Mouse (Mus musculus) thymus, adult 2 months (tissue): ENCODE results near the gene Setd6. TPM values are rescaled to one million over a fixed set of nuclear protein-coding genes. Genes with fewer than 3 reads are reported as not detected.

Experiments
- DNase-seq: peaks from one replicate; pipeline ENCODE4 v3.0.0; 2021
- H3K27ac ChIP-seq: fragments of 200-500 bp; 2 replicates; pipeline ENCODE4 v1.5.1; 2012; ENCODE audit warnings: low read length, control low read depth; ENCODE audit not compliant: control insufficient read depth, insufficient read depth
- H3K27me3 ChIP-seq: fragments of 200-500 bp; 2 replicates; pipeline ENCODE4 v1.6.1; 2012; ENCODE audit warnings: mild to moderate bottlenecking, low read length, moderate library complexity, mixed read lengths; ENCODE audit not compliant: control insufficient read depth, insufficient read depth
- H3K36me3 ChIP-seq: fragments of 200-500 bp; 2 replicates; pipeline ENCODE4 v1.6.1; 2012; ENCODE audit warnings: mild to moderate bottlenecking, low read length, moderate library complexity; ENCODE audit not compliant: control insufficient read depth, insufficient read depth
- H3K4me1 ChIP-seq: fragments of 200-500 bp; replicated peaks from 2 replicates; pipeline ENCODE4 v1.6.1; 2012; ENCODE audit warnings: low read length; ENCODE audit not compliant: control insufficient read depth, insufficient read depth
- H3K4me3 ChIP-seq: fragments of 200-500 bp; 2 replicates; pipeline ENCODE4 v1.5.1; 2012; ENCODE audit warnings: mild to moderate bottlenecking, low read length, control low read depth, moderate library complexity; ENCODE audit not compliant: control insufficient read depth, insufficient read depth
- CTCF ChIP-seq: fragments of 200-500 bp; IDR thresholded peaks from 2 replicates; pipeline ENCODE4 v1.5.1; 2012; ENCODE audit warnings: mild to moderate bottlenecking, control low read depth, low read length, moderate library complexity, borderline replicate concordance; ENCODE audit not compliant: control insufficient read depth, poor library complexity, insufficient read depth; ENCODE audit errors: extremely low read depth
- POLR2A ChIP-seq: fragments of 200-500 bp; IDR thresholded peaks from 2 replicates; pipeline ENCODE4 v1.6.1; 2012; ENCODE audit warnings: mild to moderate bottlenecking, low read length, control low read depth, moderate library complexity; ENCODE audit not compliant: control insufficient read depth, poor library complexity, insufficient read depth; ENCODE audit errors: extremely low read depth
- WGBS: fragments of 180-500 bp; shearing (Covaris S2); methylation state at CpG from one replicate; pipeline ENCODE4 v1.1.7; 2018; 5-methylcytosine and 5-hydroxymethylcytosine counted together
- polyA plus RNA-seq: library from polyadenylated mRNA; depleted of rRNA; stranded (reverse); fragments of >200 nt; gene quantifications from 2 replicates; pipeline ENCODE4 v1.2.3, GENCODE M21; 2012; rRNA removed

Setd6 gene
- polyA plus RNA-seq = 12.5 and 13.5 TPM in 2 replicates

- Histone ChIP-seq H3K27me3 (no peaks in the 10 kb centered on the region), H3K36me3 (peaks cover 30% of the 10 kb centered on the region), H3K4me1 (peaks cover 8% of the 10 kb centered on the region), H3K27ac (no peak within 1 kb of the TSS), H3K4me3 (peak within 1 kb of the TSS; percentile 87)
- WGBS = 1% methylated on average over 79 of the region's 79 CpGs
- TF ChIP-seq CTCF (peak; percentile 11; the same call in 1 of the 2 replicates), POLR2A (peak; percentile 76; the same call in 1 of the 2 replicates)
- DNase-seq = peak; percentile 83
Measured at GRCm38 (mm10) chr8:95715676-95716531, at the start of gene Setd6. Gene Setd6, plus strand, starts transcription at chr8:95715881.

GRCm38 (mm10) chr8:95668163-95668958 is 47.3 kb upstream of the Setd6 start:
- H3K4me3 ChIP-seq = no peak overlapping the region
- 59% methylated on average over 8 of the region's 8 CpGs for WGBS
- H3K36me3 ChIP-seq = no peaks in the 10 kb centered on the region
- no peaks in the 10 kb centered on the region for H3K4me1 ChIP-seq
- TF ChIP-seq POLR2A (no peak), CTCF (no peak)
- no peak for DNase-seq
- H3K27me3 ChIP-seq = no peaks in the 10 kb centered on the region
- no peak overlapping the region for H3K27ac ChIP-seq

- no peak for DNase-seq
- Histone ChIP-seq H3K36me3 (no peaks in the 10 kb centered on the region), H3K27me3 (no peaks in the 10 kb centered on the region), H3K27ac (no peak overlapping the region), H3K4me3 (no peak overlapping the region), H3K4me1 (no peaks in the 10 kb centered on the region)
- 87% methylated on average over 2 of the region's 2 CpGs for WGBS
- no peak for TF ChIP-seq POLR2A
Measured at GRCm38 (mm10) chr8:95669967-95670366, 45.7 kb upstream of the Setd6 start.

DNA sequence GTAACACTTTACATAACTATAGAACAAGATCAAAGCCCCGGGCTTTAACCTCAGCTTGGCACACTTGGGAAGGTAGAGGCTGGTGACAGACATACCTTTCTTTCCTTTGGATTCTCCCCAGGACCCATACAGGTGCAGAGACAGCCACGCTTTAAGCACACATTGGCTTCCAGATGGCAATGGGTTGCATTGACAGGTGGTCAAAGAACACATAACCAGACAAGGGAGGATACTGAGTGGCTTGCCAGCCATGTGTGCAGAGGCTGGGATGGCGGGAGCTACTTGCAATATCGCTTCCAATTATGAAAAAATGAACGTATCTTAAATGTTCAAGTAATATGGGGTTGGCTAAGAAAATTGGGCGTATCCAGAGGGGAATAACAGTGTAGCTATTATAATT is 43.8 kb upstream of the Setd6 start:
- no peak overlapping the region for H3K4me3 ChIP-seq
- no peaks in the 10 kb centered on the region for H3K4me1 ChIP-seq
- no peaks in the 10 kb centered on the region; the same call in 1 of the 2 replicates for H3K27me3 ChIP-seq
- H3K27ac ChIP-seq = no peak overlapping the region
- no peaks in the 10 kb centered on the region for H3K36me3 ChIP-seq
- TF ChIP-seq POLR2A (no peak), CTCF (no peak)
- DNase-seq = no peak
- 84% methylated on average over 6 of the region's 6 CpGs for WGBS

DNA sequence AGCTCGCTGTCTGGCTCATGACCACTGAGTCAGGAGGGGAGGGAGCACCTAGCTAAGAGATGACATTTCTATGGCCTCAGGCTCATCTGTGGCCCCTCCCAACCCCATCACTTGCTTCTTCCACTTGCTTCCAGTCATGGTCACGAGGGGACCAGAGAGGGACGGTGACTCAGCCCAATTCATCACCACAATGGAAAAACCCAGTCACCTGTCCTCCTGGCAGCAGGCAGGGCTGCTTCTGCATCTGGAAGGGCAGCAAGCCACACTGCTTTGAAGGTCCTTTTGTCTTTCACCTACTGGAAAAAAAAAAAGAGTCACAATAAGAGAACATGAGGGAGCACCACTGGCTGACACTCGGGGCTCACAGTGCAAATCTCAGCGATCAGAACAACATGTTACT is 42.9 kb upstream of the Setd6 start:
- no peak overlapping the region for H3K4me3 ChIP-seq
- H3K36me3 ChIP-seq = no peaks in the 10 kb centered on the region
- 44% methylated on average over 5 of the region's 5 CpGs for WGBS
- no peak overlapping the region for H3K27ac ChIP-seq
- TF ChIP-seq POLR2A (no peak), CTCF (no peak)
- H3K4me1 ChIP-seq = no peaks in the 10 kb centered on the region
- DNase-seq = no peak
- H3K27me3 ChIP-seq = no peaks in the 10 kb centered on the region; the same call in 1 of the 2 replicates

- Histone ChIP-seq H3K4me1 (peaks cover 10% of the 10 kb centered on the region), H3K4me3 (peak within 1 kb of the TSS; percentile 44), H3K27me3 (peaks cover 7% of the 10 kb centered on the region; the same call in 1 of the 2 replicates), H3K27ac (no peak within 1 kb of the TSS), H3K36me3 (no peaks in the 10 kb centered on the region)
- no peak for TF ChIP-seq CTCF
- no peak for TF ChIP-seq POLR2A
- DNase-seq = no peak
- 71% methylated on average over 9 of the region's 9 CpGs for WGBS
Measured at GRCm38 (mm10) chr8:95676631-95677030, 39.0 kb upstream of the Setd6 start, which contains the start of gene Ndrg4. Gene Ndrg4, plus strand, starts transcription at chr8:95676980.
